Mouse (Mus musculus) erythroid progenitor cell, adult 5-6 weeks (primary cell): ENCODE measurements around the gene Oca2. TPM values are rescaled to one million over a fixed set of nuclear protein-coding genes. Genes with fewer than 3 reads are reported as not detected.

Experiments
- ATAC-seq: replicated peaks from 2 replicates; pipeline ENCODE4 v1.8.0; 2016; ENCODE audit warnings: moderate number of reproducible peaks, mild to moderate bottlenecking, moderate TSS enrichment, inconsistent platforms; ENCODE audit not compliant: poor library complexity, low FRiP score, severe bottlenecking
- total RNA-seq, 2 experiments: library from RNA; stranded (forward) in 1 of 2; stranded (reverse) in 1 of 2; fragments of 150-400 nt in 1 of 2; fragments of 186-747, 209-891 nt in 1 of 2; gene quantifications; 2 replicates each; pipeline versions ENCODE4 v1.2.3 to v1.2.4; 2015 to 2017; ENCODE audit warnings: low replicate concordance in 2 of 2

Gene Oca2
- not detected in 2 replicates for total RNA-seq (2015; ENCODE audit: low replicate concordance)
- total RNA-seq (2017; ENCODE audit: low replicate concordance): not detected in 2 replicates

DNA sequence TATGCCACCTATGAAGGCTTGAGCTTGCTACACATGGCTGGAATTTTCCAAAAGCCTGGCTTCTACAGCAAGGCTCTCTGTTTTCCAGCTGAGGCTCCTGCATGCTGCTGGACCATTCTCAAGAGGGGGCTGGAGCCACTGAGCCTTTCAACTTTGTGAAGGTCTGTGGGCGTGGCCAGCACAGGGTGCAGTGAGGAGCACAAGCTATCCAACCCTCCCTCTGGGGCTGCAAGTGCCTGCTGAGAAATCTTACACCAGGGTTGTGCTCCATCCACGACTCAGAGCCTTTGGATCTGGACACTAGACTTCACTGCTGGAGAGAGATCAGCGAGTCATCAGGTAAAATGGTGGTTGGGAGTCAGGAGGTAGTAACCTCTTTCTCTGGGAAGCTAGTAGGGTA lies at the start of gene Oca2:
Gene Oca2 (plus strand): TSS at position 218 of the 400 bp plus-strand sequence.
- ATAC-seq: no peak

DNA sequence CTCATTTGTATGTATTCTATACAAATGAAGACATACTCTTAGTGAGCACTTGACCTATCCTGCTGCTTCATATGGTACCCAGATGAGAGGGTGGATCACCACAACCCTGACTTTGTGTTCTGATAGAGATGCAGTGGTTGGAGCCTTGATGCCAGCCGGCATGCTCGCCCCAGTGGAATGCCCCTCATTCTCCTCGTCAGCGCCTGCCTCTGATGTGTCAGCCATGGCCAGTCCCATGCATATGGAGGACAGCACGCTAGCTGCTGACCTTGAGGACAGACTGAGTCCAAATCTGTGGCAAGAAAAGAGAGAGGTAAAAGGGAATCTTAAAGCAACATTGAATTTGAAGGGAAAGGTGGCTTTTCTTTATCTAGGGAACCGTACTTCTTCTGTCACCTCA lies 48.5 kb upstream of the Oca2 start:
- no peak for ATAC-seq

GRCm38 (mm10) chr7:56191661-56192060 lies 47.9 kb upstream of the Oca2 start:
- ATAC-seq: no peak

DNA sequence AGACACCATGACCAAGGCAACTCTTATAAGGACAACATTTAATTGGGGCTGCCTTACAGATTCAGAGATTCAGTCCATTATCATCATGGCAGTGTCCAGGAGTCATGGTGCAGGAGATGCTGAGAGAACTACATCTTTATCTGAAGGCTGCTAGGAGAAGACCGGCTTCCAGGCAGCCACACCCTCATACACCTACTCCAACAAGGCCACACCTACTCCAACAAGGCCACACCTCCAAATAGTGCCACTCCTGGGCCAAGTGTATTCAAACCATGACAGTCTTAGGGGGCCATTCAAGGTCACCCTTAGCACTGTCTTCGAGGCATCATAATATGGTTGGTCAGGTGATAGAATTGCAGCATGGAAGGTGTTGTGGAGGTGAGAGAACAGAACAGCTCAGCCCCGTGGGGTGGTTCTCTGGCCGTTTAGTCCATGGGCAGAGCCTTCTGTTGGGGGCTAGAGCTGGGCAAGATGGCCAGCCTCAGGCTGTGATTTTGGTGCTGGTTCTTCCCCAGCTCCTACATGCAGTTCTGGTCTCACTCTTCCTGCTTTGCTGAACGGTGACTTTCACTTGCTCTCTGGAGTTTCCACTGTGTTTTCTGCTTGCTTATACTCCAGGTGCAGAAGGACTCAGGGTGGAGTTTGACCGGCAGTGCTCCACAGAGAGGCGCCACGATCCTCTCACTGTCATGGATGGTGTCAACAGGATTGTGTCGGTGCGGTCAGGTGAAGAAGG lies 37.9 kb upstream of the Oca2 start:
- no peak for ATAC-seq

DNA sequence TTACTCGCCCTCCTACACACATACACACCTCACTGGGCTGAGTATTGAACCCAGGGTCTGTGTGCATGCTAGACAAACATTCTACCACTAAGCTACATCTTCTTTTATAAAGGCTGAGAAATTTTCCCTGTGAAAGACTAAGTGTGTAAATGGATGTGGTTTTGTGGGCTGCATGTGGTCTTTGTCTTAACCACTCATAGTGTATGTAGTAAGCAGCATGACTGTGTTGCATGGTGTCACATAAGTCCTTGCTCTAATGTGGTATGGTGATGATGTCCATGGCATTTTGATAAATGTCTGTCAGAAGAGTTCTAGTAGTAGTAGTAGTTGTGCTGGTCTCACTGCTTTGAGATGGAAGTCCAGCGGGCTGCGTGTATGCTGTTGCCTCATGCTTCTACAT lies 36.7 kb upstream of the Oca2 start:
- no peak for ATAC-seq

- ATAC-seq: no peak
These were observed 36.3 kb upstream of the Oca2 start for GRCm38 (mm10) chr7:56203286-56203685.

DNA sequence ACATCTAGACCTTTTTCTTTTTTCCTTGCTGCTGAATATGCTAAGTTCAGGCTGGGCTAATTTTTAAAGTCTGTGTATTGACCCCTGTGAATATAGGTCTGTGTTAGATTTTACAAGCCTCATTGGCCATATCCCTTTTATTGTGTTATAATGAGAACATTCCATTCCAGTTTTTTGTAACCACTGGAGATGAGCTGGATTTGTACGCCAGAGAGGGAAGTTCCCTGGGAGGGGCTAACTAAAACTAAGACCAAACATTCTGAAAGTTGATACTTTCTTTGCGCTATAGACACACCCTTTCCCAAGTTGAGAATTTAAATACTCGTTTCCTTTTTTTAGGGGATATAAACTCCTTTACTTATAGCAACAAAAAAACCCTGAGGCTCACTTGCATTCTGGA lies 34.7 kb upstream of the Oca2 start:
- ATAC-seq: no peak

- ATAC-seq: no peak
These were observed 18.7 kb upstream of the Oca2 start for GRCm38 (mm10) chr7:56220811-56221210.

DNA sequence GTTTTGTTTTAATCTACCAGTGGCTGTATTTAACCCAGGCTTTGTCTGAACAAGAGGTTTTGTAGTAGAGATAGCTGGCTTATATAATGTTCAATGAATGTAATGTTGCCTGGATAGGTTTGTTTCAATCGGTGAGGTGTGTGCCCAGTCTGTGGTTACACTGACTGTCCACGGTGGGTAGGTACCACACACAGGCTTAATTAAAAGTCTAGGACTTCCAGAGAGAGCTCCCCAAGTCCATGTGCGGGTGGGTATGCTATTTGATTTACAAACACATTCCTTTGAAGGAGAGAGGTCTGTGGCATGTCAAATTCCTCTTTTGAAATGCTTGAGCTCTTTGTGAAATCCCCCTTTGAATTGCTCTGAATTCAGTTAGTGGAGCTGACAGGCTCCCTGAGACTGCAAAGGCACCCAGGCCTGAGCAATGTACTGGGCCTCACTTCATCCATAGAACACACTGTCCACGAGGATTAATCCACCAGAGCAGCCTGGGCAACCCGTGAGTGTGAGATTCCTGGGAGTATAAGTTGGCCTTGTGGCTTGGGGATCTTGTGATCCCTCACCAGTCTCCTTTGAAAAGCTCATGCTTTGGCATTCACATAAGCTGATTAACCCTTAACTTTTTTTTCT lies 3.7 kb upstream of the Oca2 start:
- no peak for ATAC-seq

DNA sequence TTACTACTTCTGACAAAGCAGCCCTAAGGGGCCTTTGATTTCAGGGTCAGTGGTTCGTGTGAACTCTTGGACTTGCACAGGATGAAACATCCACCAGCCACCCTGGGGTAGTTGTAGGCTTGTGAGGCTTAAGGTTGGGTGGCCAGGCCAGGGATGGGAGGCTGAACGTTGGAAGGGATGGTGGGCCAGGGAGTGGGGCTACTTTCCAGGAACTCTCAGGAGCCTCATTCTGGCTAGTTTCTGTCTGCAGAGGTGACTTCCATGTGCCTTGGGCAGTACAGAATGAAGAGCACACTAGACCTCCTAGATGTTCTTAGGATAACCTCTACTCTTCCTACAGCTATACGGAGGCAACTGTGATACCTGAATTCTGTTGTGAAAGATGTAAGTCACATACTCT lies 2.9 kb upstream of the Oca2 start:
- ATAC-seq: no peak

GRCm38 (mm10) chr7:56254568-56254967 lies 15.0 kb downstream of the Oca2 start:
- no peak for ATAC-seq

DNA sequence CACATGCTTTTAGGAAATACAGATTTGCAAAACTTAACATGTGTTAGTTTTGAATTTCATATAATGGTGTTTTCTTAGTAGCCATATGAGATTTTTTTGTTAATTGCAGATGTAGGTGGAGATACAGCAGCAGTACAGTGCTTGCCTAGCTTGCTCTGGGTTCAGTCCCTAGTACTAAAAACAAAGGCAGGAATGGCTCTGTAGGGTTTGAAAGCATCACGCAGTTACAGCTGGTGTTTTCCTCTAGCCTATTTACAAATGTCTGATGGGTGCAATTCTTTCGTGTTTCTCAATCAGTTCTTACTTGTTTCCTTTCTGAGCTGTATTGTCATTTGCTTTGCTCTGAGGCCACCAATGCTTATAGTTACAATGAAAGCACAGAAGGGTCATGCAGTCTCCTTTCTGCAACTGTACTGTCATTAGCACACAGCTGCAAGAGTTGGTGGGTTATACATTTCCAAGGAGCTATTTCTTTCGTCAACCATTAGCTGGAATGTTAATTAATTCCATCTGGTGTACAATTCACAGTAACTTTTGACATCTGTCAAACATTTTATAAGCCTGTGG lies 18.4 kb downstream of the Oca2 start:
- ATAC-seq: no peak

- ATAC-seq: no peak
These were observed 37.9 kb downstream of the Oca2 start for GRCm38 (mm10) chr7:56277506-56277905.

GRCm38 (mm10) chr7:56291468-56292115 lies 52.0 kb downstream of the Oca2 start:
- no peak for ATAC-seq

DNA sequence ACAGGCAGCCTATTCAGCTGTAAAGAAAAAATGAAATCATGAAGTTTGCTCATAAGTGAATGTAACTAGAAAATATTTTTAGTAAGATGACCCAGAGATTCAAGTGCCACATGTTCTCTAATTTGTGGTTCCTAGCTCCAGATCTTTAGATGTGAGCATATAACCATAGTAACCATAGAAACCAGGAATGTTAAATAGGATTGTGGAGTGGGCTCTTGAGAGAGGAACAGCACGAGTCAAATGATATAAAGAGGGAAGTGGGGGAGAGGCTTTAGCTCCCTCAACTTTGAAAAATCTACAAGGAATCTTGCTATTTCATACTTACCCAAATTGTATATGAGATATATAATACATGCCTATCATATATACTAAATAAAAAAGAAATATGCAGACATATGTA lies 64.8 kb downstream of the Oca2 start:
- no peak for ATAC-seq

GRCm38 (mm10) chr7:56314358-56314757 lies 74.8 kb downstream of the Oca2 start:
- no peak for ATAC-seq

DNA sequence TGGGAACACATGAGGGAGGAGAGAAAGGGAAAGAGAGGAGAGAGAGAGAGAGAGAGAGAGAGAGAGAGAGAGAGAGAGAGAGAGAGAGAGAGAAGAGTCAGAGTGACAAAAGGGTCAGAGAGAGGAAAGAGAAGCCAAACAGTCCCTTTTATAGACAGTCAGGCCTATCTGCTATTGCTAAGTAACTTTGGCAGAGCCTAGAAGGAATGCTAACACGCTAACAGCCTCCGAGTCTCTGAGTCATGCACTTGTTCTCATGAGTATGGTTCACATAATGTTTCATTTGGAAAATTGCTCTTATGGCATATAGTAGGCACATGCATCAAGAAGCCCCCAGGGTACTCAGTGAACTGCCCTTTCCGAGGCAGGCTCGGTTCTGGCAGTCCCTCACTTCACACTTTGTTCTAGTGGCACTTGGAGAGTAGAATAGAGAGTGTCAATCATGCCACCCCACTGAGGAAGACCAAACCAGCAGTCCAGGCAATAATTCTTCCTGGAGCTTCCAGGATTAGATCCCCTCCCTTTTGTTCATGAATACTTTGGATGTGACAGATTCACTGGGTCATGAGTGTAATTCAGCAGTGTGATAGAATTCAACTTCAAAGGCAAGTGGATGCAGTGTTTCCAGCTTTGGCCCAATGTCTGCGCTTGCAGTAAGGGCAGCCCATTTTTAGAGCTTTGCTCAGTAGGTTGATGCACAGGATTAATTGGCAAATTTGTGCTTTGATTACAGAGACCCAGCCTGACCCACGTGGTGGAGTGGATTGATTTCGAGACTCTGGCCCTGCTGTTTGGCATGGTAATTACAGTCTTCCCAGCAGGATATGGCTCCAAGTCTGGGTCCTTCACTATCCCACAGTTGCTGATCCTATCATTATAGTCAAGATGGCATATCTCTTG lies 76.3 kb downstream of the Oca2 start:
- ATAC-seq: no peak

- ATAC-seq: no peak
These were observed 88.2 kb downstream of the Oca2 start for GRCm38 (mm10) chr7:56327738-56328137.

- ATAC-seq: no peak
These were observed 109.0 kb downstream of the Oca2 start for GRCm38 (mm10) chr7:56348528-56348927.
